In genomic region chr2:157320886-157321285, GRCm38 (mm10) we compare ENCODE assay signal across 14 mouse cellular contexts. TPM values are rescaled to one million over a fixed set of nuclear protein-coding genes. Genes with fewer than 3 reads are reported as not detected.
A peak's percentile ranks its signal among the peaks of the same experiment; 100 is the strongest.
DNase-seq lines count a peak whose midpoint lies in the region; ATAC-seq and TF ChIP-seq lines count a peak whose summit lies in the region.
"Had no signal": no experiment of that assay in that cellular context is flagged by ENCODE, and none has a peak within 500 bp of the region (broad histone marks: within the 10 kb centered on the region; RNA-seq: fewer than 3 reads in every experiment).

No protein-coding gene starts in this region.

- H3K4me3 ChIP-seq in forebrain, embryonic 13.5 days: no peak overlapping the region
- no peak overlapping the region for H3K4me3 ChIP-seq in forebrain, embryonic 16.5 days (replicated peaks; ENCODE audit: low read length)
- H3K4me3 ChIP-seq in midbrain, embryonic 13.5 days (replicated peaks): no peak overlapping the region
- H3K4me3 ChIP-seq in midbrain, embryonic 11.5 days (ENCODE audit: low read depth, low read length): no peak overlapping the region
- no peak overlapping the region for H3K4me3 ChIP-seq in kidney, adult 2 months (ENCODE audit: insufficient read depth, low read depth, low read length)
- H3K4me3 ChIP-seq in intestine, embryonic 15.5 days (replicated peaks): no peak overlapping the region
- H3K4me3 ChIP-seq: heart, embryonic 13.5 days; limb, embryonic 13.5 days had no signal

- no peaks in the 10 kb centered on the region for H3K27me3 ChIP-seq in forebrain, embryonic 13.5 days
- no peaks in the 10 kb centered on the region for H3K27me3 ChIP-seq in forebrain, embryonic 16.5 days (replicated peaks; ENCODE audit: control insufficient read depth, insufficient read depth, low read length)
- no peaks in the 10 kb centered on the region for H3K27me3 ChIP-seq in midbrain, embryonic 13.5 days
- H3K27me3 ChIP-seq in midbrain, embryonic 11.5 days (ENCODE audit: control insufficient read depth, insufficient read depth, low read length): no peaks in the 10 kb centered on the region
- no peaks in the 10 kb centered on the region for H3K27me3 ChIP-seq in kidney, adult 2 months (replicated peaks; ENCODE audit: control insufficient read depth, insufficient read depth, low read length)
- no peaks in the 10 kb centered on the region for H3K27me3 ChIP-seq in intestine, embryonic 15.5 days (replicated peaks)
- H3K27me3 ChIP-seq: heart, embryonic 13.5 days; limb, embryonic 13.5 days had no signal

- DNase-seq in midbrain, embryonic 11.5 days (ENCODE audit: low spot score, missing footprints): no peak
- DNase-seq in kidney, adult 2 months: peak; percentile 53
- DNase-seq in retina, embryonic 14.5 days (ENCODE audit: low spot score): peak; percentile 59
- no peak for DNase-seq in thymus, adult 18-20 months
- DNase-seq: adrenal gland, postnatal 36 days; gastrocnemius, postnatal 25 days; lung, adult 18-20 months; thymus, adult 2 months had no signal

- H3K9ac ChIP-seq in forebrain, embryonic 13.5 days: no peak overlapping the region
- H3K9ac ChIP-seq in forebrain, embryonic 16.5 days (replicated peaks; ENCODE audit: low read depth, low read length): no peak overlapping the region
- no peak overlapping the region for H3K9ac ChIP-seq in midbrain, embryonic 13.5 days (replicated peaks)
- H3K9ac ChIP-seq in midbrain, embryonic 11.5 days (ENCODE audit: low read length): no peak overlapping the region
- H3K9ac ChIP-seq in intestine, embryonic 15.5 days: no peak overlapping the region
- H3K9ac ChIP-seq: heart, embryonic 13.5 days; limb, embryonic 13.5 days had no signal

- no peak for TF ChIP-seq CTCF in kidney, adult 2 months (conservative IDR thresholded peaks at IDR 0.05; ENCODE audit: insufficient read depth, insufficient read length, low read depth, low read length)

- H3K4me1 ChIP-seq in forebrain, embryonic 13.5 days: peaks cover 62% of the 10 kb centered on the region
- H3K4me1 ChIP-seq in forebrain, embryonic 16.5 days (replicated peaks; ENCODE audit: control insufficient read depth, insufficient read depth, low read length): peaks cover 25% of the 10 kb centered on the region
- H3K4me1 ChIP-seq in midbrain, embryonic 13.5 days (replicated peaks): peaks cover 12% of the 10 kb centered on the region
- no peaks in the 10 kb centered on the region for H3K4me1 ChIP-seq in midbrain, embryonic 11.5 days (ENCODE audit: control insufficient read depth, insufficient read depth, low read length)
- peaks cover 3% of the 10 kb centered on the region; the same call in 1 of the 2 replicates for H3K4me1 ChIP-seq in kidney, adult 2 months (ENCODE audit: control insufficient read depth, insufficient read depth, low read length)
- H3K4me1 ChIP-seq in intestine, embryonic 15.5 days (replicated peaks): no peaks in the 10 kb centered on the region

- H3K9me3 ChIP-seq in forebrain, embryonic 13.5 days (replicated peaks): no peaks in the 10 kb centered on the region
- no peaks in the 10 kb centered on the region for H3K9me3 ChIP-seq in forebrain, embryonic 16.5 days (ENCODE audit: control insufficient read depth, low read length)
- no peaks in the 10 kb centered on the region for H3K9me3 ChIP-seq in midbrain, embryonic 13.5 days
- H3K9me3 ChIP-seq in midbrain, embryonic 11.5 days (ENCODE audit: control insufficient read depth, low read length): no peaks in the 10 kb centered on the region
- no peaks in the 10 kb centered on the region for H3K9me3 ChIP-seq in intestine, embryonic 15.5 days
- H3K9me3 ChIP-seq: heart, embryonic 13.5 days; limb, embryonic 13.5 days had no signal

- H3K4me2 ChIP-seq in forebrain, embryonic 13.5 days: no peak overlapping the region
- H3K4me2 ChIP-seq in forebrain, embryonic 16.5 days (ENCODE audit: low read length): no peak overlapping the region
- no peak overlapping the region for H3K4me2 ChIP-seq in midbrain, embryonic 13.5 days (replicated peaks)
- no peak overlapping the region for H3K4me2 ChIP-seq in midbrain, embryonic 11.5 days
- no peak overlapping the region for H3K4me2 ChIP-seq in intestine, embryonic 15.5 days (replicated peaks)
- H3K4me2 ChIP-seq: heart, embryonic 13.5 days; limb, embryonic 13.5 days had no signal

- peak overlapping the region; percentile 49 for H3K27ac ChIP-seq in forebrain, embryonic 13.5 days
- no peak overlapping the region for H3K27ac ChIP-seq in forebrain, embryonic 16.5 days (ENCODE audit: low read length)
- H3K27ac ChIP-seq in midbrain, embryonic 13.5 days: peak overlapping the region; percentile 60
- H3K27ac ChIP-seq in midbrain, embryonic 11.5 days (ENCODE audit: low read depth, low read length): no peak overlapping the region
- peak overlapping the region; percentile 57 for H3K27ac ChIP-seq in kidney, adult 2 months (ENCODE audit: insufficient read depth, low read depth, low read length)
- H3K27ac ChIP-seq in intestine, embryonic 15.5 days: no peak overlapping the region
- H3K27ac ChIP-seq: heart, embryonic 13.5 days; limb, embryonic 13.5 days had no signal

- no peak for TF ChIP-seq POLR2A in kidney, adult 2 months (IDR thresholded peaks at IDR 0.05; ENCODE audit: low read depth, low read length)

- 20% methylated on average over 5 of the region's 5 CpGs for WGBS in forebrain, embryonic 13.5 days
- 15% methylated on average over 5 of the region's 5 CpGs for WGBS in forebrain, embryonic 16.5 days
- WGBS in midbrain, embryonic 13.5 days: 37% methylated on average over 5 of the region's 5 CpGs
- 59% methylated on average over 5 of the region's 5 CpGs for WGBS in midbrain, embryonic 11.5 days
- 27% methylated on average over 5 of the region's 5 CpGs for WGBS in kidney, adult 2 months
- 58% methylated on average over 5 of the region's 5 CpGs for WGBS in intestine, embryonic 15.5 days

- H3K36me3 ChIP-seq in forebrain, embryonic 13.5 days (ENCODE audit: poor library complexity, severe bottlenecking): peaks cover 88% of the 10 kb centered on the region
- peaks cover 13% of the 10 kb centered on the region for H3K36me3 ChIP-seq in forebrain, embryonic 16.5 days (ENCODE audit: control insufficient read depth, insufficient read depth)
- peaks cover 91% of the 10 kb centered on the region for H3K36me3 ChIP-seq in midbrain, embryonic 13.5 days
- H3K36me3 ChIP-seq in midbrain, embryonic 11.5 days (ENCODE audit: control insufficient read depth, insufficient read depth, low read length): peaks cover 36% of the 10 kb centered on the region
- no peaks in the 10 kb centered on the region; the same call in 1 of the 2 replicates for H3K36me3 ChIP-seq in kidney, adult 2 months (ENCODE audit: control insufficient read depth, insufficient read depth, low read length)
- peaks cover 62% of the 10 kb centered on the region for H3K36me3 ChIP-seq in intestine, embryonic 15.5 days

- ATAC-seq in forebrain, embryonic 13.5 days: no peak
- no peak for ATAC-seq in forebrain, embryonic 16.5 days
- no peak for ATAC-seq in midbrain, embryonic 13.5 days
- ATAC-seq in midbrain, embryonic 11.5 days (ENCODE audit: low FRiP score): no peak
- no peak for ATAC-seq in intestine, embryonic 15.5 days

RNA-seq across cellular contexts. Expression of gene Ghrh, which starts 26.4 kb away (rescaled TPM):
- polyA plus RNA-seq in forebrain, embryonic 13.5 days (2015; fragmentation: Nextera tagmentation; extraction: Ambion mirVana): 2.5 TPM in 2 replicates
- 0.80 TPM in 1 of 2 replicates, not detected in the other for polyA plus RNA-seq in forebrain, embryonic 16.5 days (2015; fragmentation: Nextera tagmentation; extraction: Ambion mirVana)
- 1.6 and 3.4 TPM in 2 replicates for polyA plus RNA-seq in midbrain, embryonic 13.5 days (2015; fragmentation: Nextera tagmentation; extraction: Ambion mirVana)
- polyA plus RNA-seq in midbrain, embryonic 11.5 days (2014; fragmentation: Nextera tagmentation; extraction: Ambion mirVana): 0.48 and 1.6 TPM in 2 replicates
- polyA plus RNA-seq in kidney, adult 2 months (2012; rRNA removed): not detected in 2 replicates
- polyA plus RNA-seq in intestine, embryonic 15.5 days (2015; fragmentation: Nextera tagmentation; extraction: Ambion mirVana): 0.64 and 1.00 TPM in 2 replicates
- polyA plus RNA-seq: heart, embryonic 13.5 days; limb, embryonic 13.5 days had no signal

RNA-seq across cellular contexts. Expression of gene Mroh8, which starts 41.5 kb away (rescaled TPM):
- polyA plus RNA-seq in forebrain, embryonic 13.5 days (2015; fragmentation: Nextera tagmentation; extraction: Ambion mirVana): 0.64 and 0.72 TPM in 2 replicates
- polyA plus RNA-seq in forebrain, embryonic 16.5 days (2015; fragmentation: Nextera tagmentation; extraction: Ambion mirVana): 0.20 and 0.30 TPM in 2 replicates
- polyA plus RNA-seq in midbrain, embryonic 13.5 days (2015; fragmentation: Nextera tagmentation; extraction: Ambion mirVana): 0.43 and 0.52 TPM in 2 replicates
- polyA plus RNA-seq in midbrain, embryonic 11.5 days (2014; fragmentation: Nextera tagmentation; extraction: Ambion mirVana): 0.43 and 0.68 TPM in 2 replicates
- 0.12 and 0.13 TPM in 2 replicates for polyA plus RNA-seq in kidney, adult 2 months (2012; rRNA removed)
- polyA plus RNA-seq in intestine, embryonic 15.5 days (2015; fragmentation: Nextera tagmentation; extraction: Ambion mirVana): 0.55 and 0.62 TPM in 2 replicates

RNA-seq across cellular contexts. Expression of gene Rpn2, which starts 42.1 kb away (rescaled TPM):
- polyA plus RNA-seq in forebrain, embryonic 13.5 days (2015; fragmentation: Nextera tagmentation; extraction: Ambion mirVana): 197 and 218 TPM in 2 replicates
- 183 and 189 TPM in 2 replicates for polyA plus RNA-seq in forebrain, embryonic 16.5 days (2015; fragmentation: Nextera tagmentation; extraction: Ambion mirVana)
- polyA plus RNA-seq in midbrain, embryonic 13.5 days (2015; fragmentation: Nextera tagmentation; extraction: Ambion mirVana): 202 and 211 TPM in 2 replicates
- polyA plus RNA-seq in midbrain, embryonic 11.5 days (2014; fragmentation: Nextera tagmentation; extraction: Ambion mirVana): 234 and 237 TPM in 2 replicates
- 171 and 196 TPM in 2 replicates for polyA plus RNA-seq in kidney, adult 2 months (2012; rRNA removed)
- polyA plus RNA-seq in intestine, embryonic 15.5 days (2015; fragmentation: Nextera tagmentation; extraction: Ambion mirVana): 331 and 342 TPM in 2 replicates

RNA-seq across cellular contexts. Expression of gene Manbal, which starts 46.5 kb away (rescaled TPM):
- 89.9 and 95.2 TPM in 2 replicates for polyA plus RNA-seq in forebrain, embryonic 13.5 days (2015; fragmentation: Nextera tagmentation; extraction: Ambion mirVana)
- polyA plus RNA-seq in forebrain, embryonic 16.5 days (2015; fragmentation: Nextera tagmentation; extraction: Ambion mirVana): 97.5 and 105 TPM in 2 replicates
- polyA plus RNA-seq in midbrain, embryonic 13.5 days (2015; fragmentation: Nextera tagmentation; extraction: Ambion mirVana): 88.1 and 91.0 TPM in 2 replicates
- 34.7 and 35.9 TPM in 2 replicates for polyA plus RNA-seq in midbrain, embryonic 11.5 days (2014; fragmentation: Nextera tagmentation; extraction: Ambion mirVana)
- polyA plus RNA-seq in kidney, adult 2 months (2012; rRNA removed): 70.0 and 75.9 TPM in 2 replicates
- 68.4 and 73.7 TPM in 2 replicates for polyA plus RNA-seq in intestine, embryonic 15.5 days (2015; fragmentation: Nextera tagmentation; extraction: Ambion mirVana)

Comparison
In these comparisons a context has a peak if more than half of its experiments do, and no peak if none do; other contexts are left out.
1. H3K27ac ChIP-seq: peak in forebrain, embryonic 13.5 days (single experiment), midbrain, embryonic 13.5 days (single experiment) and kidney, adult 2 months (single experiment); none in forebrain, embryonic 16.5 days (single experiment), midbrain, embryonic 11.5 days (single experiment) and intestine, embryonic 15.5 days (single experiment).
2. DNase-seq: peak in kidney, adult 2 months (single experiment) and retina, embryonic 14.5 days (single experiment); none in midbrain, embryonic 11.5 days (single experiment) and thymus, adult 18-20 months (0 of 2).